Mouse (Mus musculus) hindbrain, embryonic 11.5 days (tissue): ENCODE data around the gene Lamp5. TPM values are rescaled to one million over a fixed set of nuclear protein-coding genes. Genes with fewer than 3 reads are reported as not detected.

Experiments
- ATAC-seq: fragments of 200-750 bp; cut with Nextera tagmentation; 2 replicates; pipeline ENCODE4 v1.8.0; 2017; ENCODE audit warnings: mild to moderate bottlenecking, moderate TSS enrichment, moderate library complexity; ENCODE audit not compliant: low FRiP score
- DNase-seq: peaks from one replicate; pipeline ENCODE4 v3.0.0-alpha.2; 2015; ENCODE audit warnings: low spot score
- H3K27ac ChIP-seq: fragments of 300-500 bp; sonication (generic); 2 replicates; pipeline ENCODE4 v1.5.1; 2014; ENCODE audit warnings: mild to moderate bottlenecking, low read depth, low read length
- H3K27me3 ChIP-seq: fragments of 300-500 bp; sonication (generic); 2 replicates; pipeline ENCODE4 v1.6.1; 2014; ENCODE audit warnings: mild to moderate bottlenecking, low read length, moderate library complexity, mixed read lengths; ENCODE audit not compliant: control insufficient read depth, insufficient read depth
- H3K36me3 ChIP-seq: fragments of 300-500 bp; sonication (generic); 2 replicates; pipeline ENCODE4 v1.6.1; 2014; ENCODE audit warnings: mild to moderate bottlenecking, low read length, moderate library complexity, mixed read lengths; ENCODE audit not compliant: control insufficient read depth, insufficient read depth
- H3K4me1 ChIP-seq: fragments of 300-500 bp; sonication (generic); replicated peaks from 2 replicates; pipeline ENCODE4 v1.6.1; 2014; ENCODE audit warnings: low read length, mixed read lengths; ENCODE audit not compliant: control insufficient read depth, insufficient read depth
- H3K4me2 ChIP-seq: fragments of 300-500 bp; sonication (generic); replicated peaks from 2 replicates; pipeline ENCODE4 v1.6.1; 2014; ENCODE audit warnings: mild to moderate bottlenecking, low read depth, low read length
- H3K4me3 ChIP-seq: fragments of 300-500 bp; sonication (generic); 2 replicates; pipeline ENCODE4 v1.5.1; 2014; ENCODE audit warnings: low read depth, low read length
- H3K9ac ChIP-seq: fragments of 300-500 bp; sonication (generic); 2 replicates; pipeline ENCODE4 v1.6.1; 2014; ENCODE audit warnings: low read depth, low read length
- H3K9me3 ChIP-seq: fragments of 300-500 bp; sonication (generic); 2 replicates; pipeline ENCODE4 v1.6.1; 2016; ENCODE audit warnings: low read length; ENCODE audit not compliant: control insufficient read depth
- WGBS: fragments of 180-500 bp; shearing (Covaris S2); extraction: QIAGEN DNeasy Blood & Tissue Kit; methylation state at CpG from one replicate; pipeline ENCODE4 v1.1.7; 2014; 5-methylcytosine and 5-hydroxymethylcytosine counted together
- polyA plus RNA-seq: library from polyadenylated mRNA; unstranded; fragments of >200 nt; fragmentation: Nextera tagmentation; extraction: Ambion mirVana; gene quantifications from 2 replicates; pipeline ENCODE4 v1.2.1, GENCODE M21; 2014

Lamp5 gene
- polyA plus RNA-seq, result 73.1 and 88.1 TPM in 2 replicates

DNA sequence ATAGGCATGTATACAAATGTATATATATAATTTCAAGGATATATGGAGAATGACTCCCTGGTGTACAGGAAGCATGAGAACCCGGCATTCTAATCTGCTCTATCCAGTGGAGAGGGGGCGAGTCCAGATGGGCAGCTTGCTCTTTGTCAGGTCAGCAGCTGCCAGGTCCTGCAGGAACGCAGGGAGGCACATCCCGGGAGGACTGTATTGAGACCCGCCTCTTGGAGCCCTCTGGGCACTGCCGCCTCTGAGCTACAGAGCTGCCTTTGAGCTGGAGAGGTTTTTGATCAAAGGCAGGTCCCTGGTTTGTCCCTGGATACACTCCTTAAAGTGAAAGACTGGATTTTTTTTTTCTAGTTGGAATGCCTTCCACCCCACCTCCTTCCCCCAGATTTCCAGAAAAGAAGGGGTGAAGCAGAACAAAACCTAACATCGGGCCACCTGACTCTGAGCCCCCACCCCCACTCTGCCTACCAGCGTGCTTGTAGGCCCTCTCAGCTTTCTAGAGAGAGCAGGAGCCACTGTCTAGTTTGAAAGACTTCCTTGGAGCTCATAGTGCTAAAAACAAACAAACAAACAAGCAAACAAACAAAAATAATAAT lies at the start of gene Lamp5:
Gene Lamp5, plus strand, starts transcription at position 552 of the 602 bp plus-strand sequence.
- Histone ChIP-seq H3K36me3 (no peaks in the 10 kb centered on the region), H3K27ac (peak within 1 kb of the TSS; percentile 87), H3K9ac (peak within 1 kb of the TSS; percentile 50), H3K4me2 (peak within 1 kb of the TSS; percentile 20), H3K4me3 (peak within 1 kb of the TSS; percentile 23), H3K9me3 (no peaks in the 10 kb centered on the region), H3K4me1 (0 out of 2 replicates have a peak, but pooled peaks cover 2% of the 10 kb centered on the region), H3K27me3 (no peaks in the 10 kb centered on the region; the same call in 1 of the 2 replicates)
- 2% methylated on average over 8 of the region's 8 CpGs for WGBS
- DNase-seq (peak; percentile 56), ATAC-seq (peak; percentile 82)

- 77% methylated on average over 1 of the region's 1 CpGs for WGBS
- no peak overlapping the region for H3K27ac ChIP-seq
- H3K36me3 ChIP-seq, result no peaks in the 10 kb centered on the region
- H3K4me3 ChIP-seq, result no peak overlapping the region
- ATAC-seq (no peak), DNase-seq (no peak)
- H3K9me3 ChIP-seq, result no peaks in the 10 kb centered on the region
- H3K4me1 ChIP-seq, result no peaks in the 10 kb centered on the region
- H3K4me2 ChIP-seq, result no peak overlapping the region
- no peaks in the 10 kb centered on the region for H3K27me3 ChIP-seq
- H3K9ac ChIP-seq, result no peak overlapping the region
Observed at GRCm38 (mm10) chr2:136003836-136004235, 48.2 kb upstream of the Lamp5 start.

GRCm38 (mm10) chr2:136006280-136006679 lies 45.8 kb upstream of the Lamp5 start:
- H3K27ac ChIP-seq, result no peak overlapping the region
- no peaks in the 10 kb centered on the region for H3K9me3 ChIP-seq
- no peaks in the 10 kb centered on the region for H3K36me3 ChIP-seq
- ATAC-seq (no peak), DNase-seq (no peak)
- H3K9ac ChIP-seq, result no peak overlapping the region
- no peak overlapping the region for H3K4me3 ChIP-seq
- H3K4me1 ChIP-seq, result no peaks in the 10 kb centered on the region
- no peaks in the 10 kb centered on the region for H3K27me3 ChIP-seq
- 95% methylated on average over 5 of the region's 5 CpGs for WGBS
- no peak overlapping the region for H3K4me2 ChIP-seq

- H3K27me3 ChIP-seq, result no peaks in the 10 kb centered on the region
Observed at GRCm38 (mm10) chr2:136012759-136013158, 39.3 kb upstream of the Lamp5 start.

DNA sequence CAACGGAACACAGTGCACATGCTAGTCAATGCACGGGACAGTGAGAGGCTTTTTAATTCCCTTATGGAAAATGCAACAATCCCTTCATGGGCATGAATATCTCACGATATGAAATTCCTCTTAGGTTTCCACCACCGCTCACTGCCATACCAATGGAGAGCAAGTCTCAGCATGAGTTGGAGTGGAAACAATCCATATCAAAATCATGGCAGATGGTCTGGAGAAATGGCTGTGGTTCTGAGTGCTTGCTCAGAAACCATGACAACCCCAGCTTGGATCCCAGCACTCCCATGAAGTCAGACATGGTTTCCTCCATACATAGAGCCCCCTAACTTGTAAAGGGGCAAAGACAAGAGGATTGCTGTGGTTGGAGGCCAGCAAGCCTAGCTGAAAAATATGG lies 3.6 kb upstream of the Lamp5 start:
- Histone ChIP-seq H3K27ac (no peak overlapping the region), H3K4me2 (no peak overlapping the region), H3K4me3 (no peak overlapping the region), H3K9ac (no peak overlapping the region), H3K4me1 (0 out of 2 replicates have a peak, but pooled peaks cover 2% of the 10 kb centered on the region), H3K27me3 (no peaks in the 10 kb centered on the region; the same call in 1 of the 2 replicates), H3K36me3 (no peaks in the 10 kb centered on the region), H3K9me3 (no peaks in the 10 kb centered on the region)
- WGBS, result 89% methylated on average over 4 of the region's 4 CpGs
- DNase-seq, result no peak
- no peak for ATAC-seq

More at GRCm38 (mm10) chr2:136012759-136013158, 39.3 kb upstream of the Lamp5 start:
- Histone ChIP-seq H3K36me3 (no peaks in the 10 kb centered on the region), H3K27ac (no peak overlapping the region), H3K9ac (no peak overlapping the region), H3K4me3 (no peak overlapping the region), H3K9me3 (no peaks in the 10 kb centered on the region), H3K4me2 (no peak overlapping the region), H3K4me1 (no peaks in the 10 kb centered on the region)
- no peak for DNase-seq
- no peak for ATAC-seq
- WGBS, result 89% methylated on average over 9 of the region's 9 CpGs

- H3K27me3 ChIP-seq, result no peaks in the 10 kb centered on the region; the same call in 1 of the 2 replicates
- H3K4me1 ChIP-seq, result 0 out of 2 replicates have a peak, but pooled peaks cover 2% of the 10 kb centered on the region
- peak overlapping the region; percentile 23 for H3K4me3 ChIP-seq
- H3K27ac ChIP-seq, result peak overlapping the region; percentile 87
- WGBS, result 15% methylated on average over 27 of the region's 27 CpGs
- peak; percentile 81 for ATAC-seq
- H3K36me3 ChIP-seq, result no peaks in the 10 kb centered on the region
- peak overlapping the region; percentile 50 for H3K9ac ChIP-seq
- DNase-seq, result peak; percentile 64
- H3K4me2 ChIP-seq, result peak overlapping the region; percentile 20
- H3K9me3 ChIP-seq, result no peaks in the 10 kb centered on the region
Observed at GRCm38 (mm10) chr2:136050793-136051615, 1.0 kb upstream of the Lamp5 start.

DNA sequence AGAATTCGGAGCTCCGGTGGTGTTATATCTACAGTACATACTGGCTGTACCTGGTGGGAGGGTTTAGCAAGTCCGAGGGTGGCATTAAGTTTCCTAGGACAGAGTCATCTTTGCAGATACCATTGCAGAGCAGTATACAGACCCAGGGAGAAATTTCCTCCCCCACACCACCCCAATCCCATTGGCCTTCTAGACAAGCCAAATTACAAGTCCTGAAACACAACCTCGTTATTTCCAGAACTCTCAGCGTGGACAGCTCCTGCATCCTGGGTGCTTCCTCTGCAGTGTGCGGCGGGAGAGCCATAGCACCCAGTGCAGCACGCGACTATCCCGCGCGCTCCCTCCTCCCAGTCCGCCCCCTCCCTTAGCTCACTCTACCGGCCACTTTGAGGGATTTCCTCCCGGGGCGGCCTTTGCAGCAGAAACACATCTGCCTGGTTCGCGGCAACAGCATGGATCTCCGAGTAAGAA lies 5.9 kb downstream of the Lamp5 start:
- peak overlapping the region; percentile 65; the same call in 1 of the 2 replicates for H3K9ac ChIP-seq
- WGBS, result 5% methylated on average over 19 of the region's 19 CpGs
- H3K4me1 ChIP-seq, result peaks cover 6% of the 10 kb centered on the region
- DNase-seq (peak; percentile 59), ATAC-seq (peak; percentile 76)
- peak overlapping the region; percentile 53 for H3K4me2 ChIP-seq
- peak overlapping the region; percentile 40 for H3K4me3 ChIP-seq
- peaks cover 24% of the 10 kb centered on the region for H3K27me3 ChIP-seq
- no peaks in the 10 kb centered on the region for H3K9me3 ChIP-seq
- H3K27ac ChIP-seq, result peak overlapping the region; percentile 82
- H3K36me3 ChIP-seq, result no peaks in the 10 kb centered on the region

DNA sequence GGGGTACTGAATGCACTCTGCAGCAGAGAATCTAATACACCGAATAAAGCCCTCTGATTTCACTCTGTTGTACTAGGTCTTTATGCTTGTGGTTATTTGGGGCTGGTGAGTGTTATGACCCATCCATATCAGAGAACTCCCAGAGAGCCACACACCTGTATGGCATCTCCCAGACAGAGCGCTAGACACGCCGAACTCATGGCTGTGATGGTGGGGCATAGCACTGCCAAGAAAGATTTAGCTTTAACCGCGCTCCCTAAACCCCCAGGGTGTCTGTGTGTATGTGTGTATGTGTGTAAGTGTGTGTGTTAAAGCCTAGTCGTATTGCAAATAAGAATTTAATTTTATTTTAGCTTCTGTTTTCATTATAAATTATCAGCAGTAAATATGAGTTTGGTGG lies 6.4 kb downstream of the Lamp5 start:
- peak overlapping the region; percentile 65 for H3K9ac ChIP-seq
- ATAC-seq, result peak; percentile 36; the same call in 1 of the 2 replicates
- H3K4me2 ChIP-seq, result peak overlapping the region; percentile 53
- H3K4me3 ChIP-seq, result peak overlapping the region; percentile 40
- H3K27ac ChIP-seq, result peak overlapping the region; percentile 82
- H3K9me3 ChIP-seq, result no peaks in the 10 kb centered on the region
- peaks cover 24% of the 10 kb centered on the region for H3K27me3 ChIP-seq
- no peaks in the 10 kb centered on the region for H3K36me3 ChIP-seq
- H3K4me1 ChIP-seq, result peaks cover 6% of the 10 kb centered on the region
- DNase-seq, result no peak
- 3% methylated on average over 7 of the region's 7 CpGs for WGBS
